Mouse (Mus musculus): ENCODE measurements around the gene Med24. TPM values are rescaled to one million over a fixed set of nuclear protein-coding genes. Genes with fewer than 3 reads are reported as not detected.

The Med24 gene
- 100 to 1,000 TPM; 118 to 162 (median 138) TPM for total RNA-seq (2022)

GRCm38 (mm10) chr11:98729119-98729588 is at the start of gene Med24:
Gene Med24 (minus strand): TSS chr11:98729435.
- peak; percentile 90 to 93 for DNase-seq (ENCODE audit: low spot score in 2 of 2)

- no peak for DNase-seq (ENCODE audit: low spot score in 2 of 2)
Measured at GRCm38 (mm10) chr11:98777888-98778287, 48.7 kb upstream of the Med24 start.

- DNase-seq (ENCODE audit: low spot score in 2 of 2), result no peak
Measured at GRCm38 (mm10) chr11:98776843-98777590, 47.8 kb upstream of the Med24 start.

DNA sequence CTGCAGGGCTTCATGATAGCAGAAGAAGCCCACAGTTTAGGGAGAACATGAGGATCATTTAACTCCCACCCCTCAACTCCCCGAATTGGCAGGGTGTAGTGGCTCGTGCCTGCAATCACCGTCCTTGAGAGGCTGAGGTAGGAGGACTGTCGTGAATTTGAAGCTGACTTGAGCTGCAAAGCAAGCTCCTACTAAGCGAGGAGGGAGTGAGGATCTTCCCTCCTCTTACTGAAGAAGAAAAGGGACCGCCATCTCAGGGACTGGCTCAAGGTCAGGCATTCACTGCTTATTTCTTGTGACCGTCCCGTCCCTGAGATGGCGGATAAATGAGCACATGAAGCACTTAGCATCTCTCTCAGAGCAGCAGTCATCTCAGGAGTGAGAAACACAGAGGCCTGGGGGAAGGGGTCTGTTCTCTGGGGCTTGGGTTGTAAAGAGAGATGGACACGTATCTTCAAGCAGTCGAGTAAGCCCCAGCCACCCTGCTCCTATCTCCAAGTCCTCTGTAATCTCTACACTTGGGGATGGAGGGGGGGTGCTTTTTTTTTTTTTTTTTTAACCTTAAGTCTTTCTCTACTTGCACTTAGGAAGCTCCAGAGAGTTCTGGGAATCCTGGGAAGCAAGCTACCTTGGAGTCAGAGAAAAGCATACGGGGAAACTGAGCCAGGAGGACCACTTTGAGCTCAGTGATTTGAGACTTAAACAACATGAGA is 47.0 kb upstream of the Med24 start:
- DNase-seq (ENCODE audit: low spot score in 2 of 2), result no peak

DNA sequence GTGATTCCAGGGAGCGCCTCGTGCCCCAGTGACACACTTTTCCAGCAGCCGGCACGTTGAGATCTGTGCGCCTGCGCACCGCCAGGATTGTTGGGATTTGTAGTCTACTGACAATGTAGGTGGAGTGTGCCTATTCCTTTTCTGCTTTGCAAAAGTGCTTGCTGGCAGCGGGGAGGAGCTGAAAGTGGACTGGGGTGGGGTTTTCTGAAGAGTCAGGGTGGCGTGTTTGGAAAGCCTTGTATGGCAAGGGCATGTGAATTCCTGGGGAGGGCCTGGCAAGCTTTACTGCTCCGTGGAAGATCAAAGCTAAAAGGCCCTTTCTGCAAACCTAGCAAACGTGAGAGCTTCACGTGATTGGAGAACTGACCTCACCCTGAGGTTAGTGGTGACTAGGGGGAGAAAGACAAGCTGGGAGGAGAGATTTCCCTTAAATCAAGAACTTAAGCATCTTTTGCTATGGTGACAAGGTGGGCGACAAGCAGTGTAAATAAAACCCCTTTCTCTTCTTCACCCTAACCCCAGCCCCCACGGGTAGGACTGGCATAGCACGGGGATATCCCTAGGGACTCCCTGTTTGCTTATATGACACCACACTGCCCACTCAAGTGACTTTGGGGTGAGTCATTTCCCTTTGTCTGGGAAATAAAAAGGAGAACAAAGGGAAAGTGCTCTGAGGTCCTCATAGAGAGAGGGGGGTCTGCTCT is 46.3 kb upstream of the Med24 start:
- DNase-seq (ENCODE audit: low spot score in 2 of 2), result peak; percentile 100

GRCm38 (mm10) chr11:98774582-98775347 is 45.5 kb upstream of the Med24 start, which contains the start of gene Nr1d1:
Gene Nr1d1 (minus strand): TSS chr11:98775333.
- no peak for DNase-seq (ENCODE audit: low spot score in 2 of 2)

GRCm38 (mm10) chr11:98773635-98774295 is 44.5 kb upstream of the Med24 start:
- DNase-seq (ENCODE audit: low spot score in 2 of 2), result peak; percentile 100

- peak in 1 of 2 experiments; percentile 44 for DNase-seq (ENCODE audit: low spot score in 2 of 2)
Measured at GRCm38 (mm10) chr11:98772667-98773171, 43.5 kb upstream of the Med24 start.

DNA sequence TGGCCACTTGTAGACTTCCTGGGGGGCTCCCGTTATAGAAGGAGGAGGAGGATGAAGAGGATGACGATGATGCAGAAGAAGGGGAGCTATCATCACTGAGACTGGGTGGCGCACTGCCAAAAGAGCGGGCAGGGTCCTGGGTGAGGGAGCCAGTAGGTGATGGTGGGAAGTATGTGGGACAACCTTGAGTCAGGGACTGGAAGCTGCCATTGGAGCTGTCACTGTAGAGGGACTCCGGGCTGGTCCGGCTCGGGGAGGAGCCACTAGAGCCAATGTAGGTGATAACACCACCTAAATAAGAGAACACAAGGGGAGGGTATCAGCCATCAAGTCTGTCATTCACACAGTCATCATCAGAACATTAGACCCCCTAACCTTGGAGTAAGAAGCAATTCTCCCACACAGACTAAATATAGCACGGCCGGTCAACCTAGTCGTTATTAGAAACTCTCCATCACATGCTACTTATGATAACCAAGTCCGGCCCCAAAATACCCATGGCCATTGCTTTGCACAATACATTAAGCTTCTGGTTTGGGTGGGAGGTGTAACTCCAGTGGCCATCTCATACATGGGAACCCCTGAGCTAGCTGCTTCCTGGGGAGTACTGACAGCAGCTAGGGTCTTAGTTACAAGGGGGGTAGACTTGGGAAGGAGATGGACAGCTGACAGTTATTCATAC is 42.8 kb upstream of the Med24 start:
- DNase-seq (ENCODE audit: low spot score in 2 of 2), result peak; percentile 34 to 65

- no peak for DNase-seq (ENCODE audit: low spot score in 2 of 2)
Measured at GRCm38 (mm10) chr11:98771131-98771530, 41.9 kb upstream of the Med24 start.

GRCm38 (mm10) chr11:98770096-98770975 is 41.1 kb upstream of the Med24 start:
- DNase-seq (ENCODE audit: low spot score in 2 of 2), result peak; percentile 83 to 85

DNA sequence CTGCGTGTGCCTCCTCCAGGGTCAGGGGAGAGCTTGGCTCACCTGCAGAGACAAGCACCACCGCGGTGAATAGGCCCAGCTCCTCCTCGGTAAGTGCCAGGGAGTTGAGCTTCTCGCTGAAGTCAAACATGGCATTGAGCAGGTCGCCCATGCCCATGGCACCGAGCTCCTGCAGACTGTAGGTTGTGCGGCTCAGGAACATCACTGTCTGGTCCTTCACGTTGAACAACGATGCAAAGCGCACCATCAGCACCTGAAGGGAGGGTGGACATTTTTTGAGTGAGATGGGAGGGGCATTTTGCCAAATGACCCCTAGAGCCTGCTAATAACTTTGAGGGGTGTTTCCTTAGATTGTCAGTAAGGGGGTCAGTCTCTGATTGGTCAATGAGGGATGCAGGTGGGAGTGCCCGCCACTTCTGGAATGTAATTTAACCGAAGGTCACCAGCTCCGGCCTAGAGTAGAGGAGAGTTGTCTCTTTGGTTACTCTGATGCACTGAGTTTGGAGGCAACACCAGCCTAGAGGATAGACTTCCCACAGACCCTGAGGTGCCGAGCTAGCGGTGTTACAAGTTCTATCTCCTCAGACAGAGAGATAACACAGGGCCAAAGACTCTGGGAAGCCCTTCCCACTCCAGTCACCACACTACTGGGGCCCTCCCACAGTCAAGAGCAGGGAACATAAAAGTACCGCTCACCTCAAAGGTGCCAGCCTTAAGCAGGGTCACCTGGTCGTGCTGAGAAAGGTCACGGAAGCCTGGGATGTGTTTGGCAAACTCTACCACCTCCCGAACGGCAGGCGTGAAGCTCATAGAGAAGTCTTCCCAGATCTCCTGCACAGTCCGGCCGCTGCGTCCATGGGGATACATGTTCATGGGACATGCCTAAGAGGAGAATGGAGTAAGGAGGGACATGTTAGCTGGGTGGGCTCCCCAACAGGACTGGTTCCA is 40.0 kb upstream of the Med24 start:
- DNase-seq (ENCODE audit: low spot score in 2 of 2), result no peak

GRCm38 (mm10) chr11:98768127-98769006 is 39.1 kb upstream of the Med24 start:
- no peak for DNase-seq (ENCODE audit: low spot score in 2 of 2)

DNA sequence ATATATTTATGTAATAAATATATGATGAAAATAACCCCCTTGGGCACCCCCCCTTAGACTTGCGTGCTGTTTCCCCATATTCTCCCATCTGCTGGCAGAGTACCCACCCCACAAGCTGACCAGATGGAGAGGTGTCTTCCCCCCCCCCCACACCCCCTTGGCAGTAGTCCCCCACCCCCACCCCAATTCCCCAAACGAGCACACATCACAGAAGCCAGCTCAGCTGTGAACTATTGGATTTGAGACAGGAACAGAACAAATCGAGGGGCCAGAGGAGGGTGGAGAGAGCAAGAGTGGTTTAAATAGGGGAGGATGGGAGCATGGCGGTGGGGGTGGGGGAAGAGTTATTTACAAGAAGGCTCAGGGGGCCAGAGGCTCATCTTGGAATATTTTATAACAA is 38.5 kb upstream of the Med24 start:
- no peak for DNase-seq (ENCODE audit: low spot score in 2 of 2)

- no peak for DNase-seq (ENCODE audit: low spot score in 2 of 2)
Measured at GRCm38 (mm10) chr11:98767276-98767675, 38.0 kb upstream of the Med24 start.

DNA sequence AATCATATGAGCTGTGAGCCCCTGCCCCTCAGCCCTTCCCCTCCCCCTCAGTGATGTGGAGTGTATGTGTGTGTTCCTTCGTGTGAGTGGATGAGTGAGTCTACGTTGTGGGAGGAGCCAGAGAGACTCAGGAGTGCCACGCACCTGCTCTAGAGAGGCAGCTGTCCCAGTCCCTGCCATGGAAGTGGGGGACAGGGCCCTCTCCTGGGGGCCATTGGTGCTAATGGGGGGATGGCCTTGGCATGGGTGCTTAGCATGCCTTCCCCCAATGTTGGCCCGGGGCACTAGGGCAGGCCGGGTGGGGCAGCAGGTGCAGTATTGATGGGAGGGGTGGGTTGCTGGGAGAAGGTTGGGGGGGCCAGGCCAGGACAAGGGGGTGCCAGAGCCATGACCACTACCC is 37.6 kb upstream of the Med24 start:
- DNase-seq (ENCODE audit: low spot score in 2 of 2), result no peak

DNA sequence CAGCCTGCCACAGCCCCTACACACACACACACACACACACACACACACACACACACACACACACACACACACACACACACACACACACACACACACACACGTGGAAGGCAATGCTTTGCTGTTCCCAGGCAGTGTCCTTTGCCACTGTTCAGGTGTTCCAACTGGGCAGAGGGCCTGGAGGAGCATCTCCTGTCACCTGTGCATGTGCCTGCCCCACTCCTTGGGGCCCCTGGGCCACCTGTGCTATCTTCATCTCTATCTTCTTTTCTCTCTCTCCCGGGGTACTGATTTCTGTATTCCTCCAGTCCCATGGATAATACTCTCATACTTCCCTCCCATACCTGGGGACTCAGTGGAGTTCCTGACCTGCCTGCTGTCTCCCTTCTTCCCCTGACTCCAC is 37.1 kb upstream of the Med24 start:
- DNase-seq (ENCODE audit: low spot score in 2 of 2), result no peak

Measured in layer of hippocampus, adult 8-10 months (tissue).